Comparison of ENCODE assay signal across 10 mouse cellular contexts in genomic region chr2:116058511-116058910, GRCm38 (mm10). TPM values are rescaled to one million over a fixed set of nuclear protein-coding genes. Genes with fewer than 3 reads are reported as not detected.
DNase-seq lines count a peak whose midpoint lies in the region; ATAC-seq and TF ChIP-seq lines count a peak whose summit lies in the region.
"Had no signal": no experiment of that assay in that cellular context is flagged by ENCODE, and none has a peak within 500 bp of the region (broad histone marks: within the 10 kb centered on the region; RNA-seq: fewer than 3 reads in every experiment).

No protein-coding gene starts in this region.

- ATAC-seq in liver, embryonic 11.5 days (replicated peaks; ENCODE audit: low FRiP score), result no peak
- ATAC-seq in liver, postnatal 0 days, result no peak
- no peak for ATAC-seq in forebrain, embryonic 15.5 days (replicated peaks)
- ATAC-seq in intestine, postnatal 0 days, result no peak
- ATAC-seq in stomach, embryonic 14.5 days (ENCODE audit: insufficient number of reproducible peaks, insufficient read depth, low FRiP score, low read depth), result no peak

- H3K9ac ChIP-seq in liver, embryonic 11.5 days (ENCODE audit: low read depth, low read length), result no peak overlapping the region
- no peak overlapping the region for H3K9ac ChIP-seq in liver, postnatal 0 days (replicated peaks)
- peak overlapping the region; percentile 95 for H3K9ac ChIP-seq in forebrain, embryonic 15.5 days (replicated peaks)
- H3K9ac ChIP-seq in intestine, postnatal 0 days (ENCODE audit: low read depth, low read length), result no peak overlapping the region
- peak overlapping the region; percentile 25 for H3K9ac ChIP-seq in stomach, embryonic 14.5 days (replicated peaks; ENCODE audit: low read depth, low read length)

- H3K4me2 ChIP-seq in liver, embryonic 11.5 days, result peak overlapping the region; percentile 1; the same call in 1 of the 2 replicates
- no peak overlapping the region for H3K4me2 ChIP-seq in liver, postnatal 0 days (ENCODE audit: low read depth, low read length)
- H3K4me2 ChIP-seq in forebrain, embryonic 15.5 days (replicated peaks), result peak overlapping the region; percentile 78
- H3K4me2 ChIP-seq in intestine, postnatal 0 days (replicated peaks; ENCODE audit: low read depth), result peak overlapping the region; percentile 50
- peak overlapping the region; percentile 71 for H3K4me2 ChIP-seq in stomach, embryonic 14.5 days (replicated peaks; ENCODE audit: low read depth, low read length)

- no peaks in the 10 kb centered on the region; the same call in 1 of the 2 replicates for H3K4me1 ChIP-seq in liver, embryonic 11.5 days (replicated peaks; ENCODE audit: control insufficient read depth, insufficient read depth, low read length)
- peaks cover 3% of the 10 kb centered on the region; the same call in 1 of the 2 replicates for H3K4me1 ChIP-seq in liver, postnatal 0 days (ENCODE audit: insufficient read depth)
- H3K4me1 ChIP-seq in forebrain, embryonic 15.5 days, result peaks cover 48% of the 10 kb centered on the region
- H3K4me1 ChIP-seq in intestine, postnatal 0 days (replicated peaks; ENCODE audit: control insufficient read depth, insufficient read depth, low read length), result no peaks in the 10 kb centered on the region
- peaks cover 23% of the 10 kb centered on the region for H3K4me1 ChIP-seq in stomach, embryonic 14.5 days (ENCODE audit: control insufficient read depth, insufficient read depth, low read length)

- H3K36me3 ChIP-seq in liver, embryonic 11.5 days (ENCODE audit: control insufficient read depth, insufficient read depth, low read length), result no peaks in the 10 kb centered on the region
- no peaks in the 10 kb centered on the region for H3K36me3 ChIP-seq in liver, postnatal 0 days (replicated peaks; ENCODE audit: insufficient read depth, low read length)
- peaks cover 2% of the 10 kb centered on the region; the same call in 1 of the 2 replicates for H3K36me3 ChIP-seq in forebrain, embryonic 15.5 days
- no peaks in the 10 kb centered on the region for H3K36me3 ChIP-seq in intestine, postnatal 0 days (ENCODE audit: control insufficient read depth, insufficient read depth)
- peaks cover 20% of the 10 kb centered on the region for H3K36me3 ChIP-seq in stomach, embryonic 14.5 days (ENCODE audit: control insufficient read depth, insufficient read depth, low read length)
- H3K36me3 ChIP-seq: G1E had no signal

- TF ChIP-seq EP300 in liver, postnatal 0 days (IDR thresholded peaks at IDR 0.05; ENCODE audit: low read depth), result no peak

- no peak overlapping the region for H3K27ac ChIP-seq in liver, embryonic 11.5 days (ENCODE audit: low read depth, low read length)
- H3K27ac ChIP-seq in liver, postnatal 0 days (ENCODE audit: low read depth), result no peak overlapping the region
- peak overlapping the region; percentile 99 for H3K27ac ChIP-seq in forebrain, embryonic 15.5 days (replicated peaks)
- H3K27ac ChIP-seq in intestine, postnatal 0 days (ENCODE audit: low read depth, low read length), result peak overlapping the region; percentile 22
- H3K27ac ChIP-seq in stomach, embryonic 14.5 days (ENCODE audit: low read length), result peak overlapping the region; percentile 100; the same call in 1 of the 2 replicates

- TF ChIP-seq CTCF in liver, postnatal 0 days (IDR thresholded peaks at IDR 0.05; ENCODE audit: low read depth), result no peak
- TF ChIP-seq CTCF in intestine, postnatal 0 days (IDR thresholded peaks at IDR 0.05; ENCODE audit: low read depth), result no peak

- H3K9me3 ChIP-seq in liver, embryonic 11.5 days (ENCODE audit: control insufficient read depth, low read length), result no peaks in the 10 kb centered on the region
- no peaks in the 10 kb centered on the region for H3K9me3 ChIP-seq in liver, postnatal 0 days (ENCODE audit: low read length)
- H3K9me3 ChIP-seq in forebrain, embryonic 15.5 days, result no peaks in the 10 kb centered on the region
- H3K9me3 ChIP-seq in intestine, postnatal 0 days (ENCODE audit: control insufficient read depth), result no peaks in the 10 kb centered on the region
- no peaks in the 10 kb centered on the region for H3K9me3 ChIP-seq in stomach, embryonic 14.5 days (ENCODE audit: control insufficient read depth, low read depth, low read length)

- intact Hi-C loops in gastrocnemius, postnatal 36 days (cut with DNase I), result no loop called here

- H3K4me3 ChIP-seq in liver, embryonic 11.5 days (ENCODE audit: low read depth, low read length), result no peak overlapping the region
- H3K4me3 ChIP-seq in liver, postnatal 0 days (ENCODE audit: low read depth, low read length), result no peak overlapping the region
- H3K4me3 ChIP-seq in forebrain, embryonic 15.5 days, result peak overlapping the region; percentile 79
- no peak overlapping the region; the same call in 1 of the 2 replicates for H3K4me3 ChIP-seq in intestine, postnatal 0 days (ENCODE audit: low read depth, low read length)
- peak overlapping the region; percentile 83 for H3K4me3 ChIP-seq in stomach, embryonic 14.5 days (ENCODE audit: low read depth, low read length)

- no peak for DNase-seq in liver, embryonic 11.5 days (ENCODE audit: low spot score)
- DNase-seq in liver, postnatal 0 days, result no peak
- no peak for DNase-seq in c-Kit-positive CD71-positive TER-119-positive erythroid progenitor cells, embryonic 14.5 days (ENCODE audit: low spot score)
- DNase-seq in gastrocnemius, postnatal 36 days, result no peak
- DNase-seq: adrenal gland, adult 2 months; cerebellum, adult 11-12 months had no signal

- 49% methylated on average over 9 of the region's 9 CpGs for WGBS in liver, embryonic 11.5 days
- WGBS in liver, postnatal 0 days (ENCODE audit: insufficient replicate concordance), result 60% methylated on average over 9 of the region's 9 CpGs
- WGBS in forebrain, embryonic 15.5 days, result 48% methylated on average over 9 of the region's 9 CpGs
- 53% methylated on average over 9 of the region's 9 CpGs for WGBS in intestine, postnatal 0 days
- 30% methylated on average over 9 of the region's 9 CpGs for WGBS in stomach, embryonic 14.5 days

- H3K27me3 ChIP-seq in liver, embryonic 11.5 days (replicated peaks; ENCODE audit: control insufficient read depth, insufficient read depth, low read length), result peaks cover 42% of the 10 kb centered on the region
- peaks cover 31% of the 10 kb centered on the region for H3K27me3 ChIP-seq in liver, postnatal 0 days (ENCODE audit: insufficient read depth, low read length)
- no peaks in the 10 kb centered on the region for H3K27me3 ChIP-seq in forebrain, embryonic 15.5 days
- H3K27me3 ChIP-seq in intestine, postnatal 0 days (replicated peaks; ENCODE audit: control insufficient read depth, insufficient read depth, low read length), result peaks cover 15% of the 10 kb centered on the region; the same call in 1 of the 2 replicates
- H3K27me3 ChIP-seq in stomach, embryonic 14.5 days (ENCODE audit: control insufficient read depth, insufficient read depth, low read length), result no peaks in the 10 kb centered on the region

RNA-seq across cellular contexts. Expression of gene Meis2, which starts 7.1 kb away (rescaled TPM):
- polyA plus RNA-seq in liver, embryonic 11.5 days (2014; fragmentation: Nextera tagmentation; extraction: Ambion mirVana), result 18.0 and 20.0 TPM in 2 replicates
- polyA plus RNA-seq in liver, postnatal 0 days (2015; fragmentation: Nextera tagmentation; extraction: Ambion mirVana), result 2.0 and 2.4 TPM in 2 replicates
- polyA plus RNA-seq in forebrain, embryonic 15.5 days (2015; fragmentation: Nextera tagmentation; extraction: Ambion mirVana), result 155 and 167 TPM in 2 replicates
- 13.1 and 14.0 TPM in 2 replicates for polyA plus RNA-seq in intestine, postnatal 0 days (2015; fragmentation: Nextera tagmentation; extraction: Ambion mirVana)
- polyA plus RNA-seq in stomach, embryonic 14.5 days (2014; fragmentation: Nextera tagmentation; extraction: Ambion mirVana), result 85.0 and 86.3 TPM in 2 replicates
- total RNA-seq in gastrocnemius, postnatal 36 days (2021), result under 1 TPM; 0.86 to 0.97 TPM

Comparison
In these comparisons a context has a peak if more than half of its experiments do, and no peak if none do; other contexts are left out.
1. H3K27ac ChIP-seq: peak in forebrain, embryonic 15.5 days (single experiment), intestine, postnatal 0 days (single experiment) and stomach, embryonic 14.5 days (single experiment); none in liver, embryonic 11.5 days (single experiment) and liver, postnatal 0 days (single experiment).
2. H3K4me3 ChIP-seq: peak in forebrain, embryonic 15.5 days (single experiment) and stomach, embryonic 14.5 days (single experiment); none in liver, embryonic 11.5 days (single experiment), liver, postnatal 0 days (single experiment) and intestine, postnatal 0 days (single experiment).
3. H3K9ac ChIP-seq: peak in forebrain, embryonic 15.5 days (single experiment) and stomach, embryonic 14.5 days (single experiment); none in liver, embryonic 11.5 days (single experiment), liver, postnatal 0 days (single experiment) and intestine, postnatal 0 days (single experiment).